Mouse (Mus musculus) liver, adult (tissue): ENCODE measurements at regions not wholly inside any gene's neighbourhood (a gene's known extent, or its start where the extent isn't known, plus 50 kb on each side); places are given as distances from the start of the nearest gene placed in this dataset.

ENCODE experiments used
- GATA4 ChIP-seq: IDR thresholded peaks from 2 replicates; pipeline ENCODE4 v1.6.1; 2014; ENCODE audit warnings: mild to moderate bottlenecking, low read length; ENCODE audit not compliant: insufficient replicate concordance

DNA sequence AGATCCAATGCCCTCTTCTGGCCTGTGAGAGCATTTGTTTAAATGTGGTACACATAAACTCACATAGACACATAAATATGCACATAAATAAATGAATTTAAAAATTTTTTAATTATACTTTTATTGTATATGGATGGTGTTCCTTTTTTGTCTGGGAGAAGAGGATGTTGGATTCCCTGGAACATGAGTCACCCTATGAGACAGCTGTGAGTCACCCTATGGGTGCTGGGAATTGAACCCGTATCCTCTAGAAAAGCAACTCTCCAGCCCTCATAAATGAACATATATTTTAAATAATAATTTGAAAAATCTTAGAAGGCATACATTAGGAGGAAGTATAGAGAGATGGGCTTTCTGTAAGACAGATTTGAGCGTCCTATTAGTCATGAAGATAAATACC lies 76.1 kb upstream of the Dynlt3 start:
- no peak for TF ChIP-seq GATA4

DNA sequence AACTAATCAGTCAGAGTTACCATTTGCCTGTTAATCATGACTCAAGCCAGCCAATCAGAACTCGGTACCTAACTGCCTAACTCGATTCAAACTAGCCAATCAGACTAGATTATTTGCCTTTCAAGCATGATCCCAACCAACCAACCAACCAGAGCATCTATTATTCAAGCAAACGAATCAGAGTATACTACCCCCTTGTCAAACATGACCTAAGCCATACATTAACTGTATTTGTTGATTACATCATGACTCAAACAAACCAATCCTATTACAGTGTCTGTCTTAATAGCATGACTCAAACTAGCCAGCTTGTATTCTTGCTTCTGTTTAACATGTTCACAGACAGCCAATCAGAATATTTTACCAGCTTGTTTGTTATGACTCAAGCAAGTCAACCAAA lies 79.7 kb upstream of the Dynlt3 start:
- no peak for TF ChIP-seq GATA4

DNA sequence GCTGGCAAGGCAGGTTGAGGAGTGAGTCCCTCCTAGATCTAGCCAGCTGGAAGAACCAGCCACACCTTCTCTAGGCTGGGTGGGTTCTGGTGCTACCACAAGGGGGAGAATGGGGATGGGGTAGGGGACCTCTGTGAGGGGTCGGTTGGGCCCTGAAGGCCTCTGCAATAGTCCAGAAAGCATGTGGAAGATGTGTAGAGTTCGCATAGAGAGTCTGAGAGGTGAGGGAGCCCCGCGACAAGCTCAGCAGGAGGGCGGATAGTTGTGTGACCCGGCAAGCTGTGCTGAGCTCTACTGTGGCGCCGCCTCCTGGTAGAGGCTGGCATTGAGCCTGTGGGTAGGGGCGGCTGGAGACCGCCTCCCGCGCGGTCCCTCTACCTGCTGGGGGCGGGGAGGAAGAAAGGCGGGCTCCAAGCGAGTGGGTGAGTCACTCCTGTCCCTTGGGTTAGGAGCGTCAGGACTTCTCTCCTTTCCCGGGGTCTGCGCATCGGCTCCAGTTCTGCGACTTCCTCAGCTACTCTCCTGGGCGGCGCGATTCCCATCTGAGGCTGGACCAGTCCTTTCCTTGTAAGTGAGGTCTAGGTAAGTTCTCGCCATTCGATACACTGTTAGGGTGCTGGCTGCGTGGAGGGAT lies 84.6 kb upstream of the Dynlt3 start:
- TF ChIP-seq GATA4: no peak

DNA sequence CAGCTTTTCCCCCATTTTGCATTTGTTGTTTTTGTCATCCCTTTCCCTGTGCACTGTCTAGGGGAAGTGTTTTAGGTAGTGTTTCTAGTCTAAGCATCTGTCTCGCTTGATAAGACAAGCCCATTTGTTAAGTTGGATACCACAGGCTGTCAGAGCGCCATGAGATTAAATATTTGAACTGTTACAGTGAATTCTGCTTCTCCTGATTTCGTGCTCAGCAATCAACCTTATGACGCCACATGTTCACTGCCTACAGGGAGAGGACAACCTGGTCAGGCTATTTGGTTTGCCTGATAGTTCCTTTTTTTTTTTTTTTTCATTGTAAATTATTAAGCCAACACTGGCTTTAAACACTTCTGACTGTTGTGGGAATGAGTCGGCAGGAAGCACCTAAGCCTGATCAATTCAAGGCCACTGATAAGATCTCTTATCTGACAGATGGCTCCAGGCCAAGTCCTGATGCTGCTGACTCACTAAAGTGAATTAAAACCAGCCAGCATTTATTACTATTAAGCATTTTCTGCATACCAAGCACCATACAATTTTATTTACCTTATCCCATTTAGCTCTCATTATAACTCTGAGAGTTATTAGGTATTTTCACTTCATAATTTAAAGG lies 90.3 kb upstream of the Dynlt3 start:
- TF ChIP-seq GATA4: peak; percentile 95

DNA sequence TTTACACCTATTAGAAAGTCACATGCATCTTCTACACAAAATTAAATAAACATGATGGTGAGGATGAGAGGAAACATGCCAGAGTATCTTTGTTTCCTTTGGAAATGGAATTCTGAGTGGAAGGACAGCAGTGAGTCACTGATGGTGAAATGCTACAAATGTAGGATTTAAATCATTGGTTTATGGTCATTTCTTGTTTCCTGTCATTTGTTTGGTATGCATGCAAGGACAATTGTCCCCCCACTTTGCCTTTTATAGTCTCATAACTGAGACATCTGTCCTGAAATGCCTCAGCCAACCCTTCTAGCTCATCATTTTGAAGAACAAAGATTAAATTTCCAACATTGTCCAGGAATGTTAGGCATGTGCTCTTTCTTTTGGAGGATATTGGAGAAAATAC lies 77.2 kb upstream of the Hypm start:
- TF ChIP-seq GATA4: no peak

DNA sequence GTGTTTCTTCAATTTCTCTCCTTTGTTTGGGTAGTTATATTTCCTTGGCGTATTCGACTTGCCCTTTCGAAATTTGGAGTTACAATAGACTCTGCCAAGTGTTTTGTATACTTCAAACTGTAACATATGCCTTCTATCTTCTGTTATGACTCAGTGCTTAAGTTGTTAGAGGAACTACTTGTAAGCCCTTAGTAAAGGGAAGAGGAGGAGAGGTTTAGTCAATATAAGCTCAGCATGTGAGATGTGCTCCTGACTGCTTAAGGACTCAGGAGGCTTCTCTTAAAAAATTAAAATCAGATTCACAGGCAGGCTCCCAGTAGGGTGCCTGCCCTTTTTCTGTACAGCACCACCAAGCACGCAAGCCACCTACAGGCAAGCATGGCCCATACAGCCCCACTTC lies 69.2 kb upstream of the Hypm start:
- TF ChIP-seq GATA4: no peak

DNA sequence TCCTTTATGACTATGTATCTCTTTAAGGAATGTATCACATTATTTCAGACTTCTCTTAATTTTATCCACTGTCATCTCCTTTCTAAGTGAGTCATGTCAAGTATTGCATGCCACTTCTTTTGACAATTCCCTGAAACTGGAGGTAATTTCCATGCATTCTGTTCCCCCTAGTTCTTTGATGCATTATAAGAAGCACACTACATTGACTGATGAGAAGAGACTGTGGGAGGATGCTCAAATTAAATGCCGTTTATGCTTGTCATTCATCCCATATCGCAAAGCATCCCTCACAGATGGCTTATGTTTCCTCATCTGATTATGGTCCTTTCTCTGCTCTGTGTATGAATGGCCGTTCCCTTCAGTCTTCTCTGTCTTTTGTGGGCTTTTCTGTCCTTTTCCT lies 57.2 kb upstream of the Hypm start:
- TF ChIP-seq GATA4: no peak
